Mouse (Mus musculus) megakaryocyte progenitor cell, adult 5-6 weeks (primary cell): ENCODE data around the gene Tff1. TPM values are rescaled to one million over a fixed set of nuclear protein-coding genes. Genes with fewer than 3 reads are reported as not detected.
A peak's percentile ranks its signal among the peaks of the same experiment; 100 is the strongest.

Experiments
- ATAC-seq: replicated peaks from 2 replicates; pipeline ENCODE4 v1.8.0; 2016; ENCODE audit warnings: mild to moderate bottlenecking, moderate TSS enrichment, inconsistent platforms; ENCODE audit not compliant: poor library complexity
- total RNA-seq, 2 experiments: library from RNA; stranded (forward) in 1 of 2; stranded (reverse) in 1 of 2; fragments of 157-497, 149-512 nt in 1 of 2; fragments of 200-1000 nt in 1 of 2; gene quantifications; 2 replicates each; pipeline versions ENCODE4 v1.2.3 to v1.2.4; 2015 to 2017

The Tff1 gene
- total RNA-seq (2015), result not detected in 2 replicates
- not detected in 2 replicates for total RNA-seq (2017)

GRCm38 (mm10) chr17:31165127-31165526 lies at the start of gene Tff1:
Gene Tff1, minus strand, starts transcription at chr17:31165277.
- ATAC-seq, result no peak

DNA sequence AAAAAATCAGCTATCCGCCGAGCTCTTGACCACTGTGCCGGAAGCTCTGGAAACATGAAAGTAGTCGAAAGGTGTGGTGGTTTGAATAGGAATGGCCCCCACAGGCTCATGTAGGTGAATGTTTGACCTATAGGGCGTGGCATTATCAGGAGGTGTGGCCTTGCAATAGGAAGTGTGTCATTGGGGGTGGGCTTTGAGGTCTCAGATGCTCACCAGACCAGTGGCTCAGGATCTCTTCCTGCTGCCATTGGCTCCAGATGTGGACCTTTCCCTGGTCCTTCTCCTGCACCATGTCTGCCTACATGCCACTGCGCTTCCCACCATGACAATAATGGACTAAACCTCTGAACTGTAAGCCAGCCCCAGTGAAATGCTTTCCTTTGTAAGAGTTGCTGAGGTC lies 46.8 kb upstream of the Tff1 start:
- no peak for ATAC-seq

DNA sequence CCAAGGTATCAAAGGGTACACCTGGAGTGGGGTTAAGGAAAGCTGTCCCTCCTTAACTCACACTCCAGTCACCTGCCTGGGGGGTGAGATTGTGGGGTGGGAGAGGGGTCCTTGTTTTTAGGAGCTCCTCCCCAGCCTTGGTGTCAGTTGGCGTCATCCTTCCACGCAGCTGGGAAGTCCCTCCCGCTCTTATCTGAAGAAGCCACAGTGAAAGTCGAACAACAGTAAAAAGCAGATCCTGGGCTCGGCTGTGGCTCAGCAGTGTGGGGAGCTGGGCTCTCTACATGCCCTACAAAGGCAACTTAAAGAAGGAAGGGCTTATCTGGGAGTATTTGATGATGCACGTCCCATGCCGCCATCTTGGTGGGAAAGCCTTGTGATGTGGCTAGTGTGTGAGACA lies 45.2 kb upstream of the Tff1 start:
- ATAC-seq, result peak; percentile 75

GRCm38 (mm10) chr17:31209376-31209930 lies 44.4 kb upstream of the Tff1 start:
- no peak for ATAC-seq

GRCm38 (mm10) chr17:31208654-31209053 lies 43.6 kb upstream of the Tff1 start:
- ATAC-seq, result no peak

- peak; percentile 71 for ATAC-seq
Measured at GRCm38 (mm10) chr17:31207771-31208334, 42.8 kb upstream of the Tff1 start, which contains the start of gene Ubash3a. Gene Ubash3a, plus strand, starts transcription at chr17:31207873.

- no peak for ATAC-seq
Measured at GRCm38 (mm10) chr17:31198877-31199276, 33.8 kb upstream of the Tff1 start, which contains the start of gene Tmprss3. Gene Tmprss3, minus strand, starts transcription at chr17:31198977.

DNA sequence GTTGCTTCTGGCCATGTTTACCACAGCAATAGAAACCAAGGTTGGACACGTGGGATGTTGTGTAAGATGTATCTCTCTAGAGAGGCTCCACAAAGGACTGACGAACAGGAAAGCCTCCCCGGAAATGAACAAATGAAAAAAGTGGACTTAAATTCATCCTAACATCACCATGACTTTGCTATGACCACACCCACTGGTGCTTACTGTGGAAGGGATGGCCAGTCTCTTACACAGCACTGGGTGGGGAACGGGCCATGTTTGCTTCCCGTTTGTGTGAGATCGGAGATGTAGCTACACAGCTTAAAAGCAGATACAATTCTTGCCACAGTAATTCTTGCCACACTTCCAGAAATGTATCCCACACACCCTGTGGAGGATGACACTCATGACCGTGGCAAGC lies 31.2 kb upstream of the Tff1 start:
- ATAC-seq, result peak; percentile 57

GRCm38 (mm10) chr17:31195207-31195606 lies 30.1 kb upstream of the Tff1 start:
- ATAC-seq, result peak; percentile 17

DNA sequence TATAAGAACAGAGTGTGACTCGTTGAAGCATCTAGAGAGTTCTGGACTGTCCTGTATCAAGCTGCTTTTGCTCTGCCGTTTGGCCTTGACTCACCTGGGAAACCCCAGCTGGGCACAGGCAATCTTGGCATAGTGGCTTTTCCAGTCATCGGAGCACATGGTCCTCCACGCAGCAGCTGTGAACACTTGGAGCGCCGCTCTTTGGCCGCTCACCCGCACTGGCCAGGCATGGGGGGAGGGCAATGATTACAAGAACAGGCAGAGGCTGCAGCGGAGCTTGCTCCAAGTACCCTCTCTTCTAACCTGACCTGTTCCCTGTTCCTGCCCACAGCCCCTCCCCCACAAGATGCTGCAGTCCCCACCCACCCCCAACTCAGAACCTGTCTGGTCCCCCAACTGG lies 28.3 kb upstream of the Tff1 start:
- ATAC-seq, result no peak

GRCm38 (mm10) chr17:31192663-31193062 lies 27.6 kb upstream of the Tff1 start:
- ATAC-seq, result no peak

DNA sequence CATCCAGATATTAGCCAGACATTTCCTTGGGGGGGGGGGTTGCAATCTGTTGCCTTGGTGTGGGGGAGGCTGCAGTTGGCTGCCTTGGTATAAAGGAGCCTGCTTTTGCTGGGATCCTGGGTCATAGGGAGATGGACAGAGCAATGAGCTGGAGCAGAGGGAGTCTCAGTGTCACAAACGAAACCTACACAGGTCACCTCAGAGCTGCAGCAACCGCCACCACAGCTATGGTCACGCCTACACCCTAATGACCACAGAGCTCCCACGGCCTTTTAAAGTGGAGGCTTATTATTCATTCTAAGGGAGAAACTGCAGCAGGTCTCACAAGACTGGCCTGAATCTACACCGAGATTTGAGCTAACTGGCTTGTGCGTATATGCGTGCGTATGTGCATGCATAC lies 26.7 kb upstream of the Tff1 start:
- ATAC-seq, result no peak

DNA sequence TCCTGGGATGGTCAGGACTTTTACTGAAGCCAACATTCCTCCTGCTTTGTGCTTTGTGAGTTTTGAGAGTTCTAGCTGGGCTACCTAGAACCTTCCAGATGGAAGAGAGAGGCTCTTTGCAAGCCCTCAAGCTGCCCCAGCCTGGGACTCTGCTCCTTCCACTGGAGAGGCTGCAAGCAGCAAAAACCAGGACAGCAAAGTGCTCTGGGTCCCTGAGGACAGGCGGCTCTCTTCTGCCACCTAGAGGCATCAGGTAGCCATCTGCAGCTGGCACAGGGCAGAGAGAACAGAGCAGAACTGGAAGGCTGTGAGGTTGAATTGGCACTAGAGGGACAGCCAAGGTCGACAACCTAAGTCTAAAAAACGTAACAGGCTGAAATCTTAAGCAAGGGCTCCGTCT lies 22.3 kb upstream of the Tff1 start:
- peak; percentile 95 for ATAC-seq

GRCm38 (mm10) chr17:31184269-31184990 lies 19.4 kb upstream of the Tff1 start:
- ATAC-seq, result no peak

DNA sequence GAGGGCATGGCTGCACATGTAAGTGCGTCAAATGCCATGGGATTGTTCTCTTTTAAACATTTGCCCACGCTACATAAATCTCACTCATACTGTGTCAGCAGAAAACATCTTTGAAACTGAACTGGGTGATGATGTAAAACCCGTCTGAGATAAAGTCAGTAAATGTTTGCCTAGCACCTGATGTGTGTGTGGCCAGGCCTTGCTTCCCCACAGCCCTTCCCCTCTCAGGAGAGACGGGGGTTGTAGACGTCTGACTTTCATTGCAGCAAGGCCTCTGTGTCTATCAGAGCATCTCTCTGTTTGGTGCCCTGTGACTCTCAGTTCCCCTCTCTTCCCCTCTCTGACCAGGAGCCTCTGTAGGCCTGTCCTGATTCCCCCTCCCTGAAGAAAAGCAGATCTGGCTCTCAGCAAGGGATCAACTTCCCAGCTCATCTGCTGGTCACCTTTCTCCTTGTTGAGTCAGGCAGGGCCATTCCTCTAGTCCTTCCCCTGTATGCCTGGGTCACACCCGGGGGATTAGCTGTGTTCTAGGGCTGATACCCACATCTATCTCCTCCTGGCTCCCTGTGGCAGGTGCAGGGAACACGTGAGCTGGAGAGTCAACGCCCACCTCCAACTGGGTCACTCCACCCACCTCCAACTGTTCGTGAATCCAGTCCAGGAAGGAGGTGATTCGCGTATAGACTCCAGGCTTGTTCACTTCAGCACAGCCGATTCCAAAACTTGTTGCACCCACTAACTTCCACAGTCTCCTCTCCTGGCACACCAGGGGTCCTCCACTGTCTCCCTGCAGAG lies 18.3 kb upstream of the Tff1 start:
- no peak for ATAC-seq

DNA sequence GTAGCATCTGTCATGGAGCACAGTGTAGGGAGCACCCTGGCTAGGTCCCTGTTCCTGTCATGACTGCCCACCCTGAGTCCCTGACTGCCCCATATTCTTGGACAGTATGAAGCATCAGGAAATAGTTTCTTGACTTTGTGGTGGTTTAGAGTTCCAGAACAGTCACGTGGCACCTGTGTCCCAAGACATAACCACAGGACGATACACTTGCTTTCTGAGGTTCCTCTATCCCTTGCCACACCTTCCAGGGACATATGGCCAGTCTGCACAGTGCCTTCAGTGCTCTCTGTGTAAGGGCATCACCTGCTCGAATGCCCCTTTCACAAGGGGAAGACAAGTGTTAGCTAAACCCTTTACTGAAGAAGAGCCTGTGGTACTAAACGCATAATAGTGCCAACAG lies 16.4 kb upstream of the Tff1 start:
- ATAC-seq, result peak; percentile 86

- ATAC-seq, result peak; percentile 57
Measured at GRCm38 (mm10) chr17:31176321-31176720, 11.2 kb upstream of the Tff1 start.

GRCm38 (mm10) chr17:31169796-31170195 lies 4.7 kb upstream of the Tff1 start:
- no peak for ATAC-seq

- ATAC-seq, result no peak
Measured at GRCm38 (mm10) chr17:31163821-31164220, 1.3 kb downstream of the Tff1 start.

DNA sequence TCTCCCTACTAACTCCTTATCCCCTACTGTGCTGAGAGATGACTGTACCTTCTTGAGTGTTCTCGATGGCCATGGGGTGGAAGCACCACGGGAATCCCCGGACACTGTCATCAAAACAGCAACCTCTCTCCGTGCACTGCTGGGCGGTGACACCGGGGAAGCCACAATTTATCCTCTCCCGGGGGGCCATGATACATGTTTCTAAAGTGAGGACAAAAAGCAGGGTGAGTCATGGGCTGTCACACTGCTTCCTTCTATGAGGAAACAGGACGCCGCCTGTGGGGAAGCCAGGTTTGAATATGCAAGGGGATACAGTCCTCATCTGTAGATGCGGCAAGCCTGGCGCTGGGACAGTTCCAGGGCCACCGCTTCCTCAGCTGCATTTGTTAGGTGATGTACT lies 2.5 kb downstream of the Tff1 start:
- ATAC-seq, result 0 out of 2 replicates have a peak, but pooled peaks have one; percentile 17

- ATAC-seq, result no peak
Measured at GRCm38 (mm10) chr17:31160291-31160690, 4.8 kb downstream of the Tff1 start.
